Mouse (Mus musculus): ENCODE measurements at regions not wholly inside any gene's neighbourhood (a gene's known extent, or its start where the extent isn't known, plus 50 kb on each side); places are given as distances from the start of the nearest gene placed in this dataset.

DNA sequence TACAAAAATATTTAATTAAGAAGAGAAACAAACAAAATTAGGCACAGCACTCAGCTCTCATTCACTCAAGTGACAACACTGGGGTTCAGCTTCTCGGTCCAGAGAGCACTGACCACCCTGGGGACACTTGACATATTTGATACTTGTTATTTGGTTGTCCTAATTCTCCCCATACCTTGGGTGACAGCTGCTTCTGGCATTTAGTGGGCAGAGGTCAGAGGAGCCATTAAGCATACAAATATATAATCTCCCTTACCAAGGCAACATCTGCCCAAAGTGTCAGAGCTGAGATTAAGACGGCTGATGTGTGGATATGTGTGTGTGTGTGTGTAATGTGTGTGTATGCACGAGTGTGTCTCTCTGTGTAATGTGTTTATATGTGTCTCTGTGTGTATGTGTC lies 465.7 kb upstream of the Cdh4 start:
- intact Hi-C loops (cut with DNase I): no loop called here
- DNase-seq: no peak

DNA sequence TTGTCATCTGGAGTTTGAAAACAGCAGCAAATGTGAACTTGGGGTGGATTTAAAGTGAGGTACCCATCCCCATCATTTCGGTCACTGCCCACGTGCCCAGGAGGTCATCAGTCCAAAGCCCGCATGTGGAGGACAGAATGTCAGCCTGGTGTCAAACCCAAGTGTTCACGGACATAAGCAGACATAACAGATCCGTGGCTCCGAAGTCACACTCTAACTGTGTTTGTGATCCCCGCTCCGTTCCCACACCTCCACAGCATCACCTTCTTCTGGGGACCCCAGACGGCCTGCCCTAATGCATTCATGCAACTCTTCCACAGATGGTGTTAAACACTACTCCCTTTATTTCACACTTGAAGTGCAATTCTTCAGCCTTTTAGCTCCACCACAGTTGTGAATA lies 462.8 kb upstream of the Cdh4 start:
- intact Hi-C loops (cut with DNase I): no loop called here
- DNase-seq: no peak

- intact Hi-C loops (cut with DNase I): no loop called here
- DNase-seq: no peak
These were observed 460.3 kb upstream of the Cdh4 start for GRCm38 (mm10) chr2:178981736-178982502.

DNA sequence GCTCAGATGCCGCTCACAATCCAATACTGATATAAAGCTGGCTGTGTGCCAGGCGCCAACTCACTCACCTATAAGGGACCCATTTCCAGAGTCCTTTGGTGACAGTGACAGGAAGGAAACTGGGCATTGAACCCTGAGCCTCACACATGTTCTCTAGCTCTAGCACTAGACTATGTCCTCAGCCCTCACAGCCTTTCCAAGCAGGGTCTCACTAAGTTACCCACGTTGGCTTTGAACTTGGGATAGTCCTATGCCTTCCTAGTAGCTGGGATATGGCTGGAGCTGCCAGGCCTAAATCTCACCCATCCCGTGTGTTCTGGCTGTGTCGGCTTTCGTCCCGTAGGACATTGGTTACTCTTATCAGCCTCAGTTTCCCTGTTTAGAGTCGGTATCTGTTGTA lies 458.4 kb upstream of the Cdh4 start:
- intact Hi-C loops (cut with DNase I): no loop called here
- no peak for DNase-seq

DNA sequence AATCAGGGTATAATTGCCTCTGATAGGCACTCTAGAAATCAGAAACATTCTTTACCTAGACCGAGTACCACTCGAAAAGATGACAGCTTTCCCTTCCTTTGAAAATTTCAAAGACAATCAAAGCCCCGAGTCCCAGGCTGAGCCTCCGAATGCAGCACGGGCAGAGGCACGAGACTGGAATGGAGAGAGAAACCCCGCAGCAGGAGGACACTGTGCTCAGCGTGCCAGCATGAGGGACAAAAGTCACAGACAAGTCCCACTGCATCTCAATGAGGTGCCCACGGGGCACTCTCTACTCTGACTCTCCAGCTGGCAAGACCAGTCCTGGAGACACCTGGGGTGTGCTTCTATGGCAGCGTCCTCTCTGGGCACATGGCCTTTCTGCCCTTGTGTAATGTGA lies 454.3 kb upstream of the Cdh4 start:
- DNase-seq: no peak
- intact Hi-C loops (cut with DNase I): no loop called here

DNA sequence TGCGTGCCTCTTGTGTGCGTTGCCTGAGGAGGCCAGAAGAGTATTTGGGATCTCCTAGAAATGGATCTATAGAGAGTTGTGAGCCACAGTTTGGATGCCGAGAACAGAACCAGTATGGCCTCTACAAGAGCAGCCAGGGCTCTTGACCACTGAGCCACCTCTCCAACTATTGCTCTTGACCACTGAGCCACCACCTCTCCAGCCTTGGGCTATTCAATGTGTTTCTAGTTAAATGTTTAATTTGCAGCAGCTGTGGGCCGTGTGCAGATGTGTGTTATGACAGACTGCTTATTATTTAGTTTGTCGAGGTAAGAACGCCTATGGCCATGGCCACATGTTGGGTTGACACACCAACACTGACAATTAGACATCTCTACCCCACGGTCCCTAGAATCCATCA lies 452.9 kb upstream of the Cdh4 start:
- DNase-seq: no peak
- intact Hi-C loops (cut with DNase I): no loop called here

GRCm38 (mm10) chr2:178989784-178990183 lies 452.4 kb upstream of the Cdh4 start:
- intact Hi-C loops (cut with DNase I): no loop called here
- DNase-seq: no peak

- intact Hi-C loops (cut with DNase I): no loop called here
- no peak for DNase-seq
These were observed 451.3 kb upstream of the Cdh4 start for GRCm38 (mm10) chr2:178990959-178991358.

DNA sequence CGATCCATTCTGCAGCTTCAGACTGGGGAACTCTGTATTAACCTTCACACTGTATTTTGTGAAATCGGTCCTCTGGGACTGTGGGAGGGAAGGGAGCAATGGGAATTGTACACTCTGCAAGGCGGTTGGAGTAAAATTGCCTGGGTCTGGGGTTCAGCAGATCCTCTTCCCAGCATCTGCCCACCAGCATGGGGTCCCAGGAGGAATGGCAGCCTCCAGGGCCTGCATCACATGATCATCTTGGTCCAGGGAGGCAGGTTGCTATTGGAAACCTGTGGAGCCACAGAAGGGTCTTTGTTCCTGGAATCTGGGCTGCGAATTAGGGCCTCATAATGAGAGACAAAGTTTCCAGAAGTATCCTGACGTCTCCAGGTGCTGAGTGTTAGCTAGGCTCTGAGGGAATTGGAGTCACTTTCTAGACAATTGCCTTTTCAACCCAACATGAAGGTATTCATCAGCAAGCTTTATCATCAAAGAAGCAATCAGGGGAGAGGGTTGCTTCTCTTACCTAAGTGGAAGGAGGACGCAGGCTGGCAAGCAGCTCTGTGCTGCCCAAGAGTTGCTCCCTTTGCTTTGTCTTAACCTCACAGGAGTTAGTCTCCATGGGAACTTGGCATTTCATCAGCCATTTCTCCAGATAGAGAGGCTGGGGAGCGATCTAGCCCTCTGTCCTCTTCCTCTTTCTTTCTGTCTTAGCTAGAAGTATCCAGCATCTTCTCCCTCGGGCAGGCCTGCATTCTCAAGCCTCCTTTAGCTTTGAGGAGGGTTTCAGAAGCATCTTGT lies 449.7 kb upstream of the Cdh4 start:
- DNase-seq: no peak
- intact Hi-C loops (cut with DNase I): no loop called here

GRCm38 (mm10) chr2:178997921-178998320 lies 444.3 kb upstream of the Cdh4 start:
- intact Hi-C loops (cut with DNase I): no loop called here
- DNase-seq: no peak

DNA sequence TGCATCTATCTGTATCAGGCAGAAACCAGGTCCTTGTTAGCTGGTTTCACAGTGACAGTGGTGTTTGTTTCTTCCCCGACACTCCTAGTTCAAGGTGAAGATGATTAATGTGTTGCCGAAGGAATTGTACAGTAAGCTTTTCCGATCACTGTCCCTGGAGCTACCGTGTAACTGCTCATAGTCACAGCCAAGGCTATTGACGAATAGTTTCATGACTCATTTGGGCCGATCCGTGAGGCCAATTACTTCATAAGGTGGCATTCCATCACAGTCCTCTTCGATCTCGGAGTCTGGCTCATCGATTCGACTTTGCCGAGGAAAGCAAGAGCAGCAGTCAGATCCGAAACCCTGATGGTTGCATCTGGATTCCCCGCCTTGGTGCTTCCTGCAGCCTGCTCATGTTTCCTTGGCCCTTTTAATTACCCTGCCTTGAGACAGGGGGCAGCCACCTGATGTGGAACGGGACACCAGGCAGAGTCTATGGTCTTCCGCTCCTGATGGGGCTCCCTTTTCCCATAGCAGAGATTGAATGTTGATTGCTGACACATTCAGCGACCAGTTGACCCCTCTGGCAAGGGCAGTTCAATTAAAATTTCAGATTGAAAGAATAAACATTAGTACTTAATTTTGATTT lies 441.7 kb upstream of the Cdh4 start:
- no peak for DNase-seq
- intact Hi-C loops (cut with DNase I): no loop called here

DNA sequence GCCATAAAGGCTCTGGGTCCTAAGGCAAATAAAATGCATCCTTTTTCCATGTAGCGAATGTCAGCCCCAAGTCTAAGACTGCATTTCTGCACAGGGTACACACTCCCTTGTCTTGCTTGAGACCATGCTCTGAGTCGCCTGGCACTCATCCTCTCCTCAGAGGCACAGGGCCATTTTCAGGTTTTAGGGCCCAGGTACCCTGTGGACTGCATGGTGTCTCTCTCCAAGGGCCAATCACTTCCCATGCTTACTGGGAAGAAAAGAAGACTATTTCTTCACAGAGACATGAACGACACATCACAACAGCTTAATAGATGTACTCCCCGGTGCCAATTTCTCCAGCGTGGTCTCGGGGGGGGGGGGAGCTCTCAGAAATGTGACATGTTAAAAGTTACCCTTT lies 434.5 kb upstream of the Cdh4 start:
- intact Hi-C loops (cut with DNase I): no loop called here
- DNase-seq: no peak

GRCm38 (mm10) chr2:179013891-179014593 lies 428.2 kb upstream of the Cdh4 start:
- no peak for DNase-seq
- intact Hi-C loops (cut with DNase I): no loop called here

- intact Hi-C loops (cut with DNase I): no loop called here
- no peak for DNase-seq
These were observed 419.5 kb upstream of the Cdh4 start for GRCm38 (mm10) chr2:179022675-179023194.

DNA sequence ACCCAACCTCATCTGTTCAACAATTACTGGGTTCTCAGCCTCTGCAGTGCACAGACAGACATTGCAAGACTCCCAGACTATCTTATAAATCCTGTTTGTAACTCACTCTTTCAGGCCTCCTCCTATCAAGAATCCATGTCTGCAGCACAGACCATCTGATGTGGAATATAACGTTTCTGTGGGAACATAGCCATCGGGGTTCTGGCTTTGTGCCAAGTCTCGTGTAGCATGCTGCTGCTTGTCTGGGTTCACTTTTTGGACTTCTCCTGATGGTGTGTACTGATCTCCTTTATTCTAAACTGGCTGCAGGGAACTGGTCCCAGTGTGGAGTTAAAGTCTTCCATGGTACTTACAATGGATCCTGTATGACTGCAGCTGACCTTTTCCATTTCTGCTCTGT lies 418.0 kb upstream of the Cdh4 start:
- intact Hi-C loops (cut with DNase I): no loop called here
- DNase-seq: no peak

GRCm38 (mm10) chr2:179033171-179033570 lies 409.1 kb upstream of the Cdh4 start:
- intact Hi-C loops (cut with DNase I): no loop called here
- peak in 1 of 2 experiments; percentile 3 for DNase-seq

DNA sequence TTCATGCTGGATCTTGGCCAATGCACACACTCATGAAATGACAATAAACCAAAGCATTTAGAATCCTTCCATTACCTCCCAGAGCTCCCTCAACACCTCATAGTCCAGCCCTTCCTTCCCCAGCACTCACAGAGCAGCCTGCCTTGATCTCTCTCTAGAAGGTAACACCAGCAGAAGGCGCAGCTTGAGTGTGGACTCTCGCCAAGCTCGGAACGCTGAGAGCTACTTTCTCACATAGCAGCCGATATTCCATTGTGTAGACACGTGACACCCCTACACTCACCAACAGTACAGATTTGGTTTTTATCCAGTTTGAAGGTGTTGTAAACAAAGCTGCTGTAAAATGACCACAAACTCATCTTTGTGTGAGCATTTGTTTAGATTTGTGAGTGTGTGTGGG lies 406.8 kb upstream of the Cdh4 start:
- DNase-seq: no peak
- intact Hi-C loops (cut with DNase I): no loop called here

GRCm38 (mm10) chr2:179039697-179040096 lies 402.5 kb upstream of the Cdh4 start:
- no peak for DNase-seq
- intact Hi-C loops (cut with DNase I): no loop called here

GRCm38 (mm10) chr2:179043671-179044070 lies 398.6 kb upstream of the Cdh4 start:
- DNase-seq: no peak
- intact Hi-C loops (cut with DNase I): no loop called here

- no peak for DNase-seq
- intact Hi-C loops (cut with DNase I): no loop called here
These were observed 396.9 kb upstream of the Cdh4 start for GRCm38 (mm10) chr2:179045361-179045760.

DNA sequence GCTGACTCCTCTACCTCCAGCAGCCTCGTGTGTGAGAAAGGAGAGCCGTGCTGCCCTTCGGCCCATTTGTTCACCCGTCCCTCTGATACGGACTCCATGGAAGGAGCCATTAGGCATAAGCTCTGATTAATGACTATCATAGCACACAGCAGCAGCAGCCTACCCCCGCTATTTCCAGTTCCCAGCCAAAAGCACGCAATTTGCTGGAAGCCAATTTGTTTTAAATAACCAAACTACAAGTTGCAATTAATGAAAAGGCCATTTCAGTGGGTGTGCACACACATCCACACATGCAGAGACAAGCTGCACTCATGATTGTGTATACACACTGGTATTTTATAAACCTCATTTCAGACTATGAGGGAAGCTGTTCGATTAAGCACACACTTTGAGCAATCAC lies 387.8 kb upstream of the Cdh4 start:
- intact Hi-C loops (cut with DNase I): no loop called here
- no peak for DNase-seq
